Mouse (Mus musculus) E14TG2a.4 (cell line): ENCODE results near the gene 4930590J08Rik.
"Not testable (repeated sequence)": the region's sequence is repeated elsewhere in the genome, so short reads cannot be mapped to it uniquely, and the experiment has no call there.

Experiments
- CTCF ChIP-seq: conservative IDR thresholded peaks from 2 replicates; pipeline ENCODE4 v1.5.1; 2014; ENCODE audit warnings: low read length
- NANOG ChIP-seq: IDR thresholded peaks from 2 replicates; pipeline ENCODE4 v1.6.1; 2014; ENCODE audit warnings: borderline replicate concordance, low read length, mixed read lengths
- POU5F1 ChIP-seq: IDR thresholded peaks from 2 replicates; pipeline ENCODE4 v1.6.1; 2014; ENCODE audit warnings: low read length, borderline replicate concordance

GRCm38 (mm10) chr6:91958015-91958414, 55.4 kb downstream of the 4930590J08Rik start:
- not testable (repeated sequence) for TF ChIP-seq CTCF, POU5F1, NANOG
